Mouse (Mus musculus) 3134 (cell line): Measurements from ENCODE around the gene Htr6.

Experiments
- DNase-seq: peaks from one replicate; pipeline ENCODE4 v3.0.0-alpha.2; 2011; ENCODE audit warnings: low spot score; ENCODE audit not compliant: insufficient read length; ENCODE audit errors: extremely low read depth

Htr6 gene

GRCm38 (mm10) chr4:139088982-139089671, 13.8 kb upstream of the Htr6 start:
- DNase-seq, result no peak

- DNase-seq, result no peak
Measured at GRCm38 (mm10) chr4:139086984-139087383, 11.6 kb upstream of the Htr6 start.

GRCm38 (mm10) chr4:139086037-139086436, 10.7 kb upstream of the Htr6 start:
- no peak for DNase-seq

GRCm38 (mm10) chr4:139085337-139085736, 10.0 kb upstream of the Htr6 start:
- DNase-seq, result no peak

GRCm38 (mm10) chr4:139082790-139083564, 7.6 kb upstream of the Htr6 start:
- DNase-seq, result no peak

GRCm38 (mm10) chr4:139081270-139081931, 6.0 kb upstream of the Htr6 start:
- no peak for DNase-seq

GRCm38 (mm10) chr4:139080259-139080658, 4.9 kb upstream of the Htr6 start:
- no peak for DNase-seq

- no peak for DNase-seq
Measured at GRCm38 (mm10) chr4:139079439-139079838, 4.1 kb upstream of the Htr6 start.

GRCm38 (mm10) chr4:139078726-139079125, 3.4 kb upstream of the Htr6 start:
- no peak for DNase-seq

- DNase-seq, result no peak
Measured at GRCm38 (mm10) chr4:139078313-139078712, 2.9 kb upstream of the Htr6 start.

- no peak for DNase-seq
Measured at GRCm38 (mm10) chr4:139075915-139076314, 545 bp upstream of the Htr6 start.

- no peak for DNase-seq
Measured at GRCm38 (mm10) chr4:139074060-139074459, 1.3 kb downstream of the Htr6 start.

GRCm38 (mm10) chr4:139068287-139068686, 7.1 kb downstream of the Htr6 start:
- no peak for DNase-seq

GRCm38 (mm10) chr4:139064831-139065230, 10.5 kb downstream of the Htr6 start:
- no peak for DNase-seq

GRCm38 (mm10) chr4:139059569-139059968, 15.8 kb downstream of the Htr6 start:
- DNase-seq, result no peak

GRCm38 (mm10) chr4:139058029-139058428, 17.3 kb downstream of the Htr6 start:
- no peak for DNase-seq

GRCm38 (mm10) chr4:139057291-139057690, 18.1 kb downstream of the Htr6 start:
- no peak for DNase-seq

GRCm38 (mm10) chr4:139055744-139056143, 19.6 kb downstream of the Htr6 start:
- no peak for DNase-seq

GRCm38 (mm10) chr4:139055336-139055735, 20.0 kb downstream of the Htr6 start:
- peak; percentile 31 for DNase-seq

- no peak for DNase-seq
Measured at GRCm38 (mm10) chr4:139054300-139054923, 21.0 kb downstream of the Htr6 start.

GRCm38 (mm10) chr4:139053391-139053790, 22.0 kb downstream of the Htr6 start:
- DNase-seq, result no peak
